Mouse (Mus musculus): ENCODE results near the gene Ttc21b.

DNA sequence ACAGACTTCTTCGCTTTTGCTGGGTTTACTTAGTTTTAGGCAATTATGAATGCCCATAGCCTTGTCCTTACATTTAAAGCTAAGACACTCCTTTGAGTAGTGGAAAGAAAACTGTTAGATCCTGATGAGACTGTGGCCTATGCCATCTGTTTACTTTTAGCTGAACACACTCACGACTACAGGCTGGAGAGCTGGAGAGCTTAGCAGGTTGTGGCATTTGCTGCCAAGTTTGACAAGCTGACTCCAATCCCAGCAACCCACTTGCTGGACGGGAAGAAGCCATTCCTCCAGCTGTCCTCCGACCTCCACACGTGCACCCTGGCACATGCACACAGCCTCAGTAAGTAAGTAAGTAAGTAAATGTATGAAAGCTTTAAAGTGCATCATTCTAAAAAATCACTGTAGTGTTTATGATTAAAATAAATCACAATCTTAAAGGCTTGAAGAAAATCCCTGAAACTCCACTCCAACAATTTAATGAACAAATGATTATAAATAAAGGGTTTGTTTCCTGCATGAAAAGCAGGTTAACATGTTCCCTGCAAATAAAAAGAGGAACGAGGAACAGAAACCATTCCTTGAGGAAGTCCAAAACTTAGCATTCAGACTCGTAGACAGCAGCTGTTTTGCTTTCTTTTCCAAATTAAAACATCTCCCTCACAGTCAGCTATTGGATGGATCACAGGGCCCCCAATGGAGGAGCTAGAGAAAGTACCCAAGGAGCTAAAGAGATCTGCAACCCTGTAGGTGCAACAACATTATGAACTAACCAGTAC lies 98.1 kb downstream of the Ttc21b start:
- TF ChIP-seq CTCF (IDR thresholded peaks at IDR 0.05; ENCODE audit: control insufficient read depth, insufficient read depth, insufficient replicate concordance, low read depth, low read length) (no peak), POLR2A (IDR thresholded peaks at IDR 0.05; ENCODE audit: control insufficient read depth, low read depth, low read length) (no peak)
